Mouse (Mus musculus): ENCODE results near the gene Etv4.

- TF ChIP-seq CTCF (IDR thresholded peaks at IDR 0.05; ENCODE audit: borderline replicate concordance, insufficient read depth, low read depth, low read length) = no peak
- no peak for TF ChIP-seq POLR2A (IDR thresholded peaks at IDR 0.05; ENCODE audit: borderline replicate concordance, insufficient read depth, low read length)
Measured at GRCm38 (mm10) chr11:101815103-101816085, 30.2 kb upstream of the Etv4 start.

All from cerebellum, adult 2 months (tissue).